Mouse (Mus musculus) yolk sac, embryonic 10.5 days (tissue): Measurements from ENCODE around the gene Phyhipl.

Source experiments
- DNase-seq: peaks from one replicate; pipeline ENCODE4 v3.0.0-alpha.2; 2017; ENCODE audit warnings: low spot score

Phyhipl gene

DNA sequence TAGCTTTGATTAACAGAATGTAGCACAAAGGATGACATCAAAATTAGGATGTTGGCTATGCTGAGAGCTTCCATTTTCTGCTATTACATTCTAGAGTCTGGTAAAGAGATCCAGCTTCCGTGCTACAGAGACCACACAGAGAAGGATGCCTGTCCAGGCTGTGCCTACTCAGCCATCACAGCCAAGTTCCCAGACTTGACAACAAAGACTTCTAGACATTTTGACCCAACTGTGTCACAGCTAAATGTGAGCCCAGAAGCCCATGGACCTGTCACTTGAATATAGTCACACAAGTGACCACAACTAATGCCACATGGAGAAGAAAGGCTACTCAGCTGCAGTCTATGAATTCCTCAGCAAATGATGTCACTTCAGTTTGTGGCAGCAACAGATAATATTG, 24.6 kb downstream of the Phyhipl start:
- DNase-seq, result no peak

DNA sequence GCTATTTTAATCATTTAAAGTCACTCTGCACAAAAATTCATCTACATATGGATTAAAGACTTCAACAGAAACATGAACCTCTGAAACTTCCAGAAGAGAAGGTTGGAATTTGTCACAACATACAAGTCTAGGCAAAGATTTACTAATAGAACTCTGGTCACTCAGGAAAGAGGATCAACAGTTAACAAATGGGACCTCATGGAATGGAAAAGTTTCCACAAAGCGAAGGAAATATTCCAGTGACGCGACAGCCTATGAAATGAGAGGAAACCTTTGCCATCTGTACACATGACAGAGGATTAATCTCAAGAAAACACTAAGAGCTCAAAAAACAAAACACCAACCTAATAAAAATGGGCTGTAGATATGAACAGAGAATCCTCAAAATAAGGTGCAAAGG, 32.3 kb downstream of the Phyhipl start:
- no peak for DNase-seq

DNA sequence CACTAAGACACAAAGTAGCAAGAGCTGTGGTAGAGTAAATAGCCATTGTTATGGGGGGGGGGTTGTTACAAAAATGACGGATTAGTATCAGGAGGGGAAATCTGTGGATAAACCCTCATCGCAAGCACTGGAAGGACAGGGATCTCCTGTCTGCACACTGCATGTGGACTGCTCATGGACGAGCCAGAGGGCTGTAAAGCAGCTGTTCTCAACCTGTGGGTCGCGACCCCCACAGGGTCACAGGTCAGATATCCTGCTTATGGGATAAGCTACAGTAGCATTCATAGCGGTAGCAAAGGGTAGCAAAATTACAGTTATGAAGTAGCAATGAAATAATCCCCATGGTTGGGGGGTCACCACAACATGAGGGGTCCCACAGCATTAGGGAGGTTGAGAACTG, 39.4 kb downstream of the Phyhipl start:
- DNase-seq, result no peak

DNA sequence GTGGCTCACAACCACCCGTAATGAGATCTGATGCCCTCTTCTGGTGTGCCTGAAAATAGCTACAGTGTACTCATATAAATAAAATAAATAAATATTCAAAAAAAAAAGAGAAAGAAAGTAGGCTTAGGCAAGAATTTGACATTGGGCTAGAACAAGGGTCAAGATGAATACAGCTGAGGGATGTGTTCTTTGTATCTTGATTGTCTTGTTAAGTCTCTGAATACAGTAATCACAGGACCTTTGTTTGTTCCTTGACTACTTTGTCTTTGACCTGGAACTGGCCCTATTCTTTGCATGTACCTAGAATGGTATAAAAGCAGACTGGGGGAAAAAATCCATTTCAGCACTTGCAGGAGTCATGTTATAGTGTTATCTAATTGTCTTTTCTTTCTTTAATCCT, 44.1 kb downstream of the Phyhipl start:
- DNase-seq, result no peak

DNA sequence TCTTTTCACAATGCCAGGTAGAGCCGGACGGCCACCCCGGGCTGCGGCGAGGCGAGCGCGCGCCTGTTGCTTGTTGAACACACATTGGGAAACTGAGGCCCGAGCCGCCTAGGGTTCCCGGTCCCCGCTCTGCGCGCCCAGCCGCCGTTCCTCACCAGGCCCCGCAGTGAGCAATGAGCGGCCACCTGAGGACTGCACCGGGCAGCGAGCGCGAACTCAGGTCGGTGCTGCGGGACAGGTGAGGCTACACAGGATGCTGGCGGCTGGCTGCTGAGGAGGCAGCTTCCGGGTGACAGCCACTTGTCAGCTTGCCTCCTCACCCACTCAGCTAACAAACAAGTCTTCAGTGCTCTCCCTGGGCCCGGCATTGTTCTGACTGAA, 55.9 kb downstream of the Phyhipl start:
- DNase-seq, result no peak

DNA sequence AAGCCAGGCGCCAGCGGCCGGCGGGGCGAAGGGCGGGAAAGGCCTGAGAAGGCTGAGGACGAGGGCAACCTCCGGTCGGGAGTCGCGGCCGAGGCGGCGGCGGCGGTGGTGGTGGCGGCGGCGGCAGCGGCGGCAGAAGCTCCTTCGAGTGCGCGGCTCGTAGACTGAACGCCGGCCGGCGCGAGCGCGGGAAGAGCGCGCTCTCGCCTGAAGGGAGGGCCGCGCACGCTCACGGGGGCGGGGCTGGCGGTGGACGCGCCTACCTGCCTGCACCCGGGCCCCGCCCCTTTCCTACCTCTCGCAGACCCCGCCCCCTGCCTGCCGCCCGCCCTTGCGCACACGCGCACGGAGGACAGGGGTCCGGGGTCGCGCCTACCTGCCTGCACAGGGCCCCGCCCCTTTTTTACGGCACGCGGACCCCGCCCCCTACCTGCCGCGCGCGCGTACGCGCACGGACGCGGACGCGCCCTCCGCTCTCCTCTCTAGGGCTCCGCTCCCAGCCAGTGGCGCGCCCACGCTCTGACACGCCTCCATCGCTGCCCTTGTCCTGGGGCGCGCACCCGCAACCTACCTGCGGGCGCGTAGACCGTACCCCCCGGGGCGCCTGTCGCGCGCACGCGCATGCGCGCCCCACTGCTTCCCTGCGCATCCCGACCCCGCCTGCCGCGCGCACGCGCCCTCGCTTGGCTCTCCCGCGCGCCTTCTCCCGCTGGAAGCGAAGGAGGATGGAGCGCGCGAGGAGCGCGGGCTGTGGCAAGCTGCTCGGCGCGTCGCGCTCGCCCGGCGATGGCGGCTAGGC, 56.4 kb downstream of the Phyhipl start:
- peak; percentile 83 for DNase-seq

DNA sequence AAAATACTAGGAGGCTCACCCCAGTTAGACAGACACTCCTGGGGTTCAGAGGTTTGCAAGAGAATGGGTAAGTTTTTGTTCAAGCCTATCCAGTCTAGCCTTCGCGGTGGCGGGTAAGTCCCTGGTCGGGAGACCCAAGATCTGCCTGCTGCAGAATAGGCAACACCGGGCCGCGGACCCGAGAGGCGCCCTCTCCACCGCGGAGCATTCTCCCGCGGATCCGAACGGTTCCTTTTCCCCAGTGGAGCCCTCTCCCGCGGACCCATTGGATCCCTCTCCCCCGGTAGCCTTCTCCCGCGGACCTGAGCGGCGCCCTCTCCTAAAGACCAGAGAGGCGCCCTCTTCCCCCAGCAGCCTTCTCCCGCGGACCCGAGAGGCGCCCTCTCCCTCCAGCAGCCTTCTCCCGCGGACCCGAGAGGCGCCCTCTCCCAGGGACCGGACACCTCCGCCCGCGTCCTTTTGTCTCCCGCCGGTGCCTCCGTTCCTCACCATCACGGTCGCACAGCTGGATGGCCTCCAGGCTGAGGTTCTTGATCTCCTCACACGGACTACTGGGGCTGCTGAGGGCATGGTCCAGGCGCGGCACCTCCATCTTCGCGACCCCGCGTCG, 57.1 kb downstream of the Phyhipl start:
- no peak for DNase-seq

DNA sequence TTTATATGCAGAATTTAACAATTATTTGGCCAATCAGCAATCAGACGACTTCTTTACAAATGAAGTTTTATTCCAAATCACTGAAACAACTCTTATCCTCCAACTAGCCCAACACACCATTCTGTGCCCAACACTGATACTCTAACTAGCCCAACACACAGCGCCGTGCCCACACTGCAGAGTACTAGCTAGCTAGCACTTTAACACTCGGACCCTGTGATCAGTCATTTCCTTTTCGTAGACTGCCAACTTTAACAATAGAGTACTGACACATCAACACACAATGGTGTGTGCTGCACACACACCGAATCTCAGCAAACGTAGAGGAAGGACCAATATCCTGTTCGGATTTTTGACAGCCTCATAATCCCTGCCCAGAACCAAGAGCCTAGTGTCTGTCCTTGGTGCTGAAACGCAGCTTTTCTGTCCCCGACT, 57.7 kb downstream of the Phyhipl start:
- DNase-seq, result peak; percentile 42

DNA sequence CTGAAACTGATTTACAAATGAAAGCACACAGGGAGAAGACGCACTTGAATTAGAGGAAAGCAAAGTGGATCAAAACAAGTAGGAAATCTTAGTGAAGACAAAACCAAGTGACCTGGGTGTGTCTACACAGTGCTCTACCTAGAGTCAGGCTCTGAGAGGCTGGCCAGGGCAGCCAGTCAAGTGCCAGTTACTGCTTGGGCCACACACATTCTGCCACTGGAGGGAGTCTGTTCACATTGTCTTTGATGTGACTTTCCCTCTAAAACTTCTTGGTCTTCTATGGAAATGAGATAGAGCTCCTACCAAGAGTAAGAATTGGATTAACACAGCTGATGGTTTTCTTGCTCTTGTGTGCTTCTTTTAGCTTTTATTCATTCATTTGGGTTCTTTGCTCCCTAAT, 61.8 kb downstream of the Phyhipl start:
- no peak for DNase-seq

DNA sequence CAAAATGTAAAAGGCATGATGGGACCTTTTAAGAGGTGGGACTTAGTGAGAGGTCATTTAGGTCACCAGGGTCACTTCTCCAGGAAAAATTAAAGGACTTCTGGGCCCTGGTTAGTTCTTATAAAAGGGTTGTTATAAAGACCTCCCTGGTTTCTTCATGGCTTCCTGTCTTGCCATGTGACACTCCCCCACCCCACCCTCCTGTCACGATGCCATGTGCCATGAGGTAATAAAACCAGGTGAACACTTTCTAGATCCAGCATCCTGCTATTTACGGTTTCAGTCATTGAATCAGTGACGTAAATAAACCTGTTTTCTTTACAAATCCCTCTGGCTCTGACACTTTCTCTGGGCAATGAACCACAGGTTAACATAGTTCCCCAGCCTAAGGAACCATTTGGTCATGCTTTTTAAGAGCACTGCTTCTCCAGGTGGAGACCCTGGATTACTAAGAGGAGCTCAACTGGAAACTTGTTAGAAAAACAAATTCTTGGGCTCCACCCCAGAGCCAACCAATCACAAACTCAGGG, 68.8 kb downstream of the Phyhipl start:
- DNase-seq, result no peak

DNA sequence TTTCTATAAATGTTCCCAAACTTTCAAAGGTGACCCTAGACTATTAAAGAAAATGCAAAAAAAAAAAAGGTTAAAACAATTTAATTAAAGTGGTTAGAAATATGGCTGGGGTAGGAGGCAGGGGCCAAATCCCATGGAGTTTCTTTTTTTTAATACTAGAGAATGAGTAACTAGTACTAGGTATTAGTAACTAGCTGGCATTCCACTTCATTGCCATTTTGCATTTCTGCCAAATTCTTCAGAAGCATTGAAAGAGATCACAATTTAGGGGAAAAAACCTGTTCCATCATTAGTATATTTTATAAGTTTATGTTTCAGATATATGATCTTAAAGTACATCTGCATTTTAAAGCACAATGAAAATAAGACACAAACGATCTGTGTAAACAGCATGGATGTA, 71.6 kb downstream of the Phyhipl start:
- DNase-seq, result no peak

DNA sequence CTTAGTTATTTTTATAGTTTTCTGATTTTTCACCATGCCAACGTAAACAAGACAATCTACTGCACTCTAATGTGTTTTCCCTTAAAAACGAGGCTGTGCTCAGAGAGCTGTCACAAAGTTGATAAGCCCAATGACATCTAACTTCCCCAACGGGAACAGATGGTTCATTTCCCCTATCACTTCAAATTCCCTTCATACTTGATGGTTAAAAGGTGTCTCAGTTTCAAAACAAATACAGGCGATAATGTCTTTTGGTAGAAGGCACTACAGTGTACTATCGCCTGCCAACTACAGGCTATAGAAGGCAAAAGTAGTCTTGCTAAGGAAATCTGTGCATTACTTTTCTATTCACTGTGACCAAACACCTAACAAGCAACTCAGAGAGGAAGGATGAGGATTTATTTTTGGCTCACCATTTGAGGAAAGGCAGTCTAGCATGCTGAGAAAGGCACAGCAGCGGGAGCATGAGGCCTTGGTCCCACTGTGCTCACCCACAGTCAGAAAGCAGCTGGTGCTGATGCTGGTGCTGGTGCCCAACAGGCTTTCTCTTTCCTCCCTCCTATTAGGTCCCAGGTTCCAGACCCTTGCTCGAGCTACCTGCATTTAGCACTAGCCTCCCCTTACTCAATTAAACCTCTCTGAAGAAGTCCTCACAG, 74.1 kb downstream of the Phyhipl start:
- no peak for DNase-seq

DNA sequence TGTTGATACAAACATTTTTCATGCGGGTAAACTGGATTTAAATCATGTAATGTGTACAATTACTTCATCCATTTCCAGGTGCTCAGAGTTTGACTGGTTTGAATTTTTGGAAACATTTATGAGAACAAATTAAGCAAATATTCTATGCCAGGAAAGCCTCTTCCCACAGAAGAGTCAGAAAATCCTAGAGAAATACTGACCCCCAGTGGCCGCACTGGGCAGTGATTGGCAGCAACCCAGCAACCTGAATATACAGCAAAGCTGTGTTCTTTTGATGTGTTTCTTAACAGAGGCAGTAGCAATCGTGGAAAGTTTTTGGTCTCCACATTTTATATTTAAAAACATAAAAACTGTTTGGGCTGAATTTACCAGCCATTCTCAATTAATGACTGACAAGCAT, 92.1 kb downstream of the Phyhipl start:
- peak; percentile 34 for DNase-seq

DNA sequence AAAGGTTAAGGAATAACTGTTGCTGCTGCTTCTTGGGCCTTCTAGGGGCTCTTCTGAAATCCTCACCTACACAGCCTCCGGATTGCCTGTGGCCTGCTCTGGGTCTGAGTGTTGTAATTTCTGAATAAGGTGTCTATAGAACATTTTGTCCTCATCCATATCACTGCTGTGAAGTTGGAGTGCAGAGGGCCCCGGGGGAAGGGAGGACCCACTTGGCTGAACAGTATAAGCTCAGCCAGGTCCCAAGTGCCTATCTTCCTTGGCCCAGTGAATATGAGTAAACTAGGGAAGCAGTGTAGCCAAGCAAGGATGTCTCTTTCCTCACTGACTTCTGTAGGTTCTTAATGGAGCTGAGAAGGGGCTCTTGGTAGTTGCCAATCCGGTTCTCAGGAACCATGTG, 103.2 kb downstream of the Phyhipl start:
- DNase-seq, result no peak

DNA sequence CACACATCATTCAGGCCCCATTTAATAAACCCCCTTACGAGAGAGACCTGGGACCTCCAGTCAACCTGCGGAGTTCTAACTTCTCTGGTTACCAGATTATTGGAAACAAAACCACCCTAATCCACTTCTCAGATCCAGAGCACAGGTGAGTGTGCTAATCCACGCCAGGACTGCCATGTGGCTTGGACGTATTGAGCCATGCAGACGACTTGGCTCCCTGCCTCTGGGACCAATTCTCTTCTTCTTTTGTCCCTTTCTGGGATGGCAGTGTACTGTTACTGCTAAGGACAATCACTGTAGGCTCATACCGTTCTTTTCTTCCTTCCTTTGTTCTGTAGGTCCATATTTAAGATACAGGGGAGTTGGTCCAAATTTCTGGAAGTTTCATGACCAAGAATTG, 112.9 kb downstream of the Phyhipl start:
- no peak for DNase-seq

DNA sequence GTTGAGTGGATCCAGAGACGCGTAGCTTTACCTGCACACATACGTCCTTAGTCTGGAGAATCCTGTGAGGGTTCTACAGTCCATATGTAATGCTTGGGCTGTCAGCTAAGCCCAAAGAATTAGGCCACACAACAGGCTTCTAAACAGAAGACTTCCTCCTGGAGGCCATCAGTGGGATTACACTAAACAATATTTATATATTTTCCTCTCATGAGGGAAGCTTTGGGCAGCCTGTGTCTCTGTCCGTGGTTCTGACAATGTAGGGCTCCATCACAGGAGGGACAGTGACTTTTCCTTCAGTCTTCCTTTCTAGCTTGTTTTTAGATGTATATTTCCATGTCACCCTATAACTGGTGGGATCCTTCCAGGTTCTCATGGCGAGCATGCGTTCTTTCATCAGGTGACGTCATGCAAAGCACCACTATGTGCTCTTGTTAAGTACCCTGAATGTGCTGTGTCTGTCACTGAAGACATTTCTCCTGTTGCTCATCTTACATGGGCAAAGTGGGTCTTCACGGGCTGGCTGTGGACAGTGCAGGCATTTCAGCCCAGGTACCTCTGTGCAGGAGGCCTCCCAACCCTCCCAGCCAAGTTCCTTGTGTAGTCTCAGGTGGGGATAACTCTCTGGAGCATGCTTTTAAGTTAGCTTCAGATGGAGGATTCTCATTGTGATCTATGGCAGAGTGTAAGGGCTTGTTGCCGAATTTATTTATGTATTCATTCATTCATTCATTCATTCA, 115.1 kb downstream of the Phyhipl start:
- DNase-seq, result no peak

DNA sequence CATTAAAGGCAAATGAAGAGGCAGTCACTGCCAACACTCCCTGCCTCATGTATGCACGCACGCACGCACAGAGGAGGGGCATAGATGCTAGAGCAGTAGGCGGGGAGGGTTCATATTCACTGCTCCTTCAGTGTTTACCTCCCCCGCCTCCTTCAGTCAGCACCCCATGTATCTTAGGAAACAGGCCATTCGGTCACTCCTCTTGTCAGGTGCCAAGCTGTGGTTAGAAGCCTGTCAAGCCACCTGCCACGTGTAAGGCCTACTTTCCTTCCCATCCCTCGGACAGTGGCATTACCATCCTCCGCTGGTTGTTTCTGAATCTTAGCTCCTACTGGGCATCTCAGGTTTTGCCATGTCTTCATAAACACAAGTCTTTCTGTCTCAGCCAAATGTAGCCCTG, 116.5 kb downstream of the Phyhipl start:
- no peak for DNase-seq

DNA sequence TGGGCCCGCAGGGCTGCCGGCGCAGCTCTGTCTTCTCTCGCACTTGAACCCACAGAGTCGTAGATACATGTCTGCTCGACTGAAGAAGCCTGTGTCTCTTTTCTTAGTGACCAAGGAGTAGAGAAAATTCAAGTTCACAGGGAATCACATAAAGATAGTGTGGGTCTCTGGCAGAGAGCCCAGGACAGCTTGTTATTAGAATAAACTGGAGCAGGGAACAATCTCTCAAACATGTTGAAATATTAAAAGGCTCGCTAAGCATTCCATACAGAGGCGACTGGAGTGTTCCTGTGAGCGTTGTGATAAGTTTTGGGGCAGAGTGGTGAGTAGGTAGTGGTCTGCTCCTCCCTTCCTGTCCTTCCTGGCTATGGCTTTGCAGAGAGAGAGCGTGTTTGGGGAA, 118.1 kb downstream of the Phyhipl start:
- no peak for DNase-seq

DNA sequence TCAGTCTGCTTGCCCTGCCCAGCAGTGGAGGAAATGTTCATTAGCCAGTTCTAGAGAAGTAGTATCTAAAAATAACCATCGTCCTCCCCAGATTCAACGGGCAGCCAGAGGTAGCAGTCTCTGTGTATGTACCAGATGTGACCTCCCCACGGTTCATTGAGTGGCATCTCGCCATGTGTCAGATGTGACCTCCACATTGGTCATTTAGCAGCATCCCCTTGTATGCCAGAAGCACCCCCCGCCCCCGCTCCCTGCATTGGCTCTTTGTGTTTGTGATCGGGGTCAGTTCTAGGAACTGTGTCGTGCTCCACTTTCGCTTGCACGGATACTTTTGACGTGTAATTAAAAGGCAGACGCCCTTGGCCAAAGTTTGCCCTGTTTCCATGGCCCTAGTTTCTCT, 120.4 kb downstream of the Phyhipl start:
- DNase-seq, result no peak

DNA sequence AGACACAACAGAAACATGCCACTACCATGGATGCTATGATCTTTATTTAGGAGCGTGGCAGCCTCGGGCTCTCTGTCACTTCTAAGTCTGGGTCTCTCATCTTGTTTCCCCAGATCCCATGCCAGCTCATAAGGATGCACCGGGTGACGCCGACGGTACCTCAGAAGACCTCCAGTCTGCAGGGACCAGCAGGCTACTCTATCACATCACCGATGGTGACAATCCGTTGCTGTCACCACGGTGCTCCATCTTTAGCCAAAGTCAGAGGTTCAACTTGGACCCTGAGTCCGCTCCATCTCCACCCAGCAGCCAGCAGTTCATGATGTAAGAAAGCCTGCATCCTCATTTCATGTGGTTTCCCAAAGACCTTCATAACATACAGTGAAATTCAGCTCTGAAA, 121.2 kb downstream of the Phyhipl start:
- no peak for DNase-seq

DNA sequence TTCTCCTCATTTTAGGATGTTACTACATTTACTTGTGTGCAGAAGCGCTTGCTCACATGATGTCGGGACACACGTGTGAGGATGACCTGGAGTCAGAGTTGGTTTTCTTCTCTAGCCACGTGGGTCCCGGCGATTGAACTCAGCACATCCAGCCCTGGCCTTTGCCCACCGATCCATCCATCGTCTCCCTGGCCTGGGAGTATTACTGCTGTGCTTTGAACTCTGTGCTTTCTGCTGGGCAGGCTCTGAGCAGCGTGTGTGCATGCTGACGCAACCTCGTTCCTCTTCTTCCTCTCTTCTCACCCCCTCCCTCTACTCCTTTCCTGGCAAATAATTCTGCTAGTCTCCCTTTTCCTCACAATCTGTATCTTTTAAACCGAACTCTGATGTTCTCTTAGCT, 121.8 kb downstream of the Phyhipl start:
- no peak for DNase-seq

DNA sequence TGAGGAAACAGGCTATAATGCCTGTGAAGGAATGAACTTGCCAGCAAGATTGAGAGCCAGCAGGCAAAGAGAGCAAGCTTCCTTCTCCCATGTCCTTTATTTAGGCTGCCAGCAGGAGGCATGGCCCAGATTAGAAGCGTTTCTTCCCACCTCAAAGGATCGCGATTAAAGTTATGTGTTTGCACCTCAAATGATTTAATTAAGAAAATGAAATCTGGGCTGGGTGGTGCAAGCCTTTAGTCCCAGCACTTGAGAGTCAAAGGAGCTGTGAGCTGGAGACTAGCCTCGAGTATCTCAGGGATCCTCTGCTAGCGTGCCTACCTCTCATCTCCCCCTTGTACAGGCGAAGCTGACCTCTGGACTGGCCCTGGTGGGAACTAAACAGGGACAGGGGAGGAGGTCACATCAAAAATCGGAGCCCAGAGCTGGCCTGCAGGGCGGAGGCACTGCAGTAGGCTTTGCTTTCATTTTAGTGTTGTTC, 122.4 kb downstream of the Phyhipl start:
- DNase-seq, result no peak
